Mouse (Mus musculus) left cerebral cortex, adult 8-10 months (tissue): ENCODE results near the gene Six5. TPM values are rescaled to one million over a fixed set of nuclear protein-coding genes. Genes with fewer than 3 reads are reported as not detected.

Source experiments
- DNase-seq, 2 experiments: peaks; one replicate each; pipeline ENCODE4 v3.0.0; 2022; ENCODE audit warnings: low spot score in 2 of 2
- total RNA-seq, 4 experiments: library from RNA; stranded (reverse); gene quantifications; 2 replicates each; pipeline ENCODE4 v1.2.4; 2022

Six5 gene
- total RNA-seq, 4 experiments from 2014 or later = 2.0 to 2.5 (median 2.3) TPM

DNA sequence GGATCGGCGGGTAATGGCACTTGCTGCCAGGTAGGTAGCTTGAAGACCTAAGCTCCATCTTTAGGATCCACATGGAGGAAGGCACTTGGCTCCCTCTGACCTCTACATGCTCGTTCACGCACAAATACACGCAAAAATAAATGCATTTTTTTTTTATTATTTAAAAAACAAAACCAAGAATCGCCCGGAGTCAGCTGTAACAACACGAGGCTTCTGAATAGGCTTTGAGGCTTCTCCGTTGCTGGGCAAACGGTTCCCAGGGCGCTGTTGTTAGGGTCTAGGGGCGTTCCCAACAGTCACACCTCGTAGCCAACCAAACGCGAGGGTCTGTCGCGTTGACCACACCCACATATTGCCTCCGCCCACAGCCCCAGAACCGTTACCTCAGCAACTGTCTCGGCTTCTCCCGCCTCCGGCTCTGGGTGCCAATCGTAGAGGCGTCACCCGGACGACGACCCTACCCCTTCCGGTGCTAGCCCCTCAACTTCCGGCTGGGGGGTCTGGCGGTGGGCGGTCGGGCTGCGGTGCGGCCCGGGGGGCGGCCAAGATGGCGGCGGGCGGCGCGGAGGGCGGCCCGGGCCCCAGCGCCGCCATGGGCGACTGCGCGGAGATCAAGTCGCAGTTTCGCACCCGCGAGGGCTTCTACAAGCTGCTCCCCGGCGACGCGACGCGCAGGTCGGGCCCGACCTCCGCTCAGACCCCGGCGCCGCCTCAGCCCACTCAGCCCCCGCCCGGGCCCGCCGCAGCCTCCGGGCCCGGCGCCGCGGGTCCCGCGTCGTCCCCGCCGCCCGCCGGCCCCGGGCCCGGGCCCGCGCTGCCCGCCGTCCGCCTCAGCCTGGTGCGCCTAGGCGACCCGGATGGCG is 18.4 kb upstream of the Six5 start, which contains the start of gene Dmwd:
Dmwd (plus strand) TSS at position 505 of the 863 bp plus-strand sequence.
- DNase-seq = peak; percentile 83 to 98

DNA sequence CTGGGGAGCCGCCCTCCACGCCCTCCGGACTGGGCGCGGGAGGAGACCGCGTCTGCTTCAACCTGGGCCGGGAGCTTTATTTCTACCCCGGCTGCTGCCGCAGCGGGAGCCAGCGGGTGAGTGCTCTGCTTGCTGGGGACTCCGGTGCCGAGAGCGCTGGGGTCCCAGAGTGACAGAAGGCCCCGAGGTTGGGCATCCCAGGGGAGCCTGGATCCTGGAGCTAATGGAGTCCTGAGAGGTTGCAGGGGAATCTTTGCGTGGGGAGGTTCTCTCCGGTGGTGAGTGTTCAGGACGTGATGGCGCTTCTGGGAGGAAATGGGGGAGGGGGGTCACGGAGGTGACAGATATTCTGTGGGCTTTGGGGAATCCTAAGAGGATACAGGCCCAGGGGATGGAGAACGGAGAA is 17.8 kb upstream of the Six5 start:
- DNase-seq = no peak

DNA sequence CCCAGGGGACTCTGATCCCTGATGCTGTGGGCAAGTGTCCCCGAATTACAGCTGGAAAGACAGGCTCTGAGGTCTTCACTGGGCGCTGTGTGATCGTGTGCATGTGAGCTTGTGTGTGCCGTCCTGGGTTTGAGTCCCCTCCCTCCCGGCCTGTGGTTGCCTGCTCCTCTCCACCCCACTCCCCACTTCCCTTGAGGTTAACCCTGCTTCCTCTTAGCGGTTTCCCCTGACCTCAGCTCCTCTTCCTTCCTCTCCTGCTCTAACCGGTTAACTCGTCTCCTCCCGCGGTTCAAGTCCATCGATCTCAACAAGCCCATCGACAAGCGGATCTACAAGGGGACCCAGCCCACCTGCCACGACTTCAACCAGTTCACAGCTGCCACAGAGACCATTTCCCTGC is 16.6 kb upstream of the Six5 start:
- DNase-seq = no peak

DNA sequence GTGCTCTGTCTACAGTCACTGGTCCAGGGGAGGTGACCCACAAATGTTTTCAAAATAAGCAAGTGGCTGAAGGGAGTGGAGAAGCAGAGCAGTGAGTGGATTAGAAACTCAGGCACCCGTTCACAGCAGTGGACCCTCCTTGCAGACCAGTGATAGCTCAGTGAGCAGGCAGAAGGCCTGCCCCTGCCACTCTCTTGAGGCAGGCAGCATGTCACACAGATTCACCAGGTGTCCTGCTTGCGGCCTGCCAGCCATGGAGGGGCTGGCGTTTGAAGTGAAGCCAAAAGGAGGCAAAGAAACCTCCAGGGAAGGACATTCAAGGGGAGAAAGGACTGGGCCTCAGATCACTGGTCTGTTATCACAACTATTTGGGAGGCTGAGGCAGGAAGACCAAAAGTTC is 15.7 kb upstream of the Six5 start:
- no peak for DNase-seq

DNA sequence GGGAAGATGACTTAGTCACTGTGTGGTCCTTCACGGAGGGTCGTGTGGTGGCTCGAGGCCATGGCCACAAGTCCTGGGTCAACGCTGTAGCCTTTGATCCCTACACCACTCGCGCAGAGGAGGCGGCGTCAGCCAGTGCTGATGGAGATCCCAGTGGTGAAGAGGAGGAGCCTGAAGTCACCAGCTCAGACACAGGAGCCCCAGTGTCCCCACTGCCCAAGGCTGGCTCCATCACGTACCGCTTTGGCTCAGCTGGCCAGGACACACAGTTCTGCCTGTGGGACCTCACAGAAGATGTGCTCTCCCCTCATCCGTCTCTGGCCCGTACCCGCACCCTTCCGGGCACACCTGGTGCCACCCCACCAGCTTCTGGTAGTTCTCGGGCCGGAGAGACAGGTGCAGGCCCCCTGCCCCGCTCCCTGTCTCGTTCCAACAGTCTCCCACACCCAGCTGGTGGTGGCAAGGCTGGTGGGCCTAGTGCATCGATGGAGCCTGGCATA is 13.9 kb upstream of the Six5 start:
- no peak for DNase-seq

DNA sequence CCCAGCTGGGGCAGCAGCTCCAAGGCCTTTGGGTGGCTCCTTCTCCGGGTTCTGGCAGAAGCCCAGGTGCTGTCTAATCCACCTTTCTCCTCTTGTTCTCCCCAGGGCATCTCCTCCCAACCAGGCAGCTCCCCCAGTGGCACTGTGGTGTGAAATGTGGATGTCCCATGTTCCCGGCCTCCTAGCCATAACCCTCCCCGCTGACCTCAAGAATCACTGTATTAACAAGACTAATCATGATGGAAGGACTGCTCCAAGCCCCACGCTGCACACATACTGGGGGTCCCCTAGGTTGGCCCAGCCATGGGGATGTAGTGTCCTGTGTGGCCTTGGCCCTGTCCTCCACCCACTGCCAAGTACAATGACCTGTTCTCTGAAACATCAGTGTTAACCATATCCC is 12.2 kb upstream of the Six5 start:
- DNase-seq = no peak

DNA sequence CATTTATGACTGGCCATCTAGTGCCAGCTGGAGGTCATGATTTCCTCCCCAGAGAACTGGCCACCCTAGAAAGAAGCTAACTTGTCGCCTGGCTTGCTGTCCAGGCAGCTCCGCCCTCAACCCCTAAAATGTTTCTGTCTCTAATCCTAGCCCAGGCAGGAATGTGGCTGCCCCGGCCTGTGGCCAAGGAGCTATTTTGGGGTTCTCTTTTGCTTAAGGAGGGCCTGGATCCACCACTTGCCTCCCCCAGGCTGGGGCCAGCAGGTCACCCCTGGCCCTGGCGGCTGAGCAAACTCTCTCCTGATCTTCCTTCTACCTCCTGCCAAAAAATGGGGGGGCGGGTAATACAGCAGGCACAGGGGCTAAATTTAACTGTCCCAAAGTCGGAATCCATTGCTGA is 11.3 kb upstream of the Six5 start:
- DNase-seq = no peak

DNA sequence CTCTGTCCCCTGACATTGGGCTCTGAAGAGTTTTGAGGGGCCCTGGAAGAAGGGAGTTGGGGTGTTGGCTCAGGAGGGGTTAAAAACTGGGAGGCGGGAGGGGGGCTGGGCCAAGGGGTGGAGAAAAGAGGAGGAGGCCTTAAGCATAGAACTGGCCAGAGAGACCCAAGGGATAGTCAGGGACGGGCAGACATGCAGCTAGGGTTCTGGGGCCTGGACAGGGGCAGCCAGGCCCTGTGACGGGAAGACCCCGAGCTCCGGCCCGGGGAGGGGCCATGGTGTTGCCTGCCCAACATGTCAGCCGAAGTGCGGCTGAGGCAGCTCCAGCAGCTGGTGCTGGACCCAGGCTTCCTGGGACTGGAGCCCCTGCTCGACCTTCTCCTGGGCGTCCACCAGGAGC is 10.7 kb upstream of the Six5 start, which contains the start of gene Dmpk:
Dmpk (plus strand) TSS at position 149 of the 400 bp plus-strand sequence.
- DNase-seq = no peak

DNA sequence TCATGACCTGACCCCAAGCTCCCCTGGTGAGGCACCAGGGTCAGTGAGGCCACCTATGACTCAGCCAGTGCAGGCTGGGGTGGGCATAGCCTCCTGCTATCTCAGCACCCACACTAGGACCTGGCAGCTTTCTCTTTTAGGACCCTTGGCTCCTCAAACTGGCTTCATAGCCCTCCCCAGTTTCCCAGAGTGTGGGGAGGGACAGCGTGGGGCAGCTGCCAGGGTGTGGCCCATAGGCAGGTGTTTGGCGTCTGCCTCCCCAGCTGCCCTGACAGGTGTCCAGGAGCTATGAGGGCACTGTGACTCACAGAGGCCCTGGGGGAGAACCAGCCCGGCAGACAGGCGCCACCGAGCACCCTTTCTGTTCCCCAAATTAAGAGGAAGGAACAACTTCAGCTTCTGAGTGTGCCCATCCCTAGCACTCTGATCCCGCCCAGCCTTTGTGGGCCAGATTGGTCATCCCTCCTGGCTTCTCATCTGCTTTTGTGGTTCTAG is 10.1 kb upstream of the Six5 start:
- no peak for DNase-seq

DNA sequence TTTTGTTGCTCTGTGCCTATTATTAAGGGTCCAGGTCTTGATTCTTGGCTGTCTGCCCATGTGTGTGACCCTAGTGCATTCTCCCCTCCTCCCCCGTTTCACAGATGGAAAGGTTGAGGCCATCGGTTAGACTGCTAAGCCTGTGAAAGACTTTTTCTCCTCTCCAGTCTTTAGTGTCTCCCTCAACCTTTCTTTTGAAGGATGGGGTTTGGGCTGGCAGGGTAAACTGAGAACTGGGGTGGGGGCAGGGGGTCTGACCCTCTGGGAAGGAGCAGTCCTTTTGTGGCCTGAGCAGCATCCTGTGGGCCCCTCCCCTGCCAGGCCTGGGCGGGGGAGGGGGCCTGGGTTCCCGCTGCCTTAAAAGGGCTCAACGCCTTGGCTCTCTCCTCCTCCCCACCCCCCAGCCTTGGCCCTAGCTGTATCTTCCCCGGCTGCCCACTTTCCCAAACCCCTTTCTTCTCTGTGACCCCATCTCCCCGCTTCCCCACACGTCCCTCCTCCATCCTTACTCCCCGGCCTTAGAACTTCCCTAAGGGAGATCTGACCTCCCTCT is 9.4 kb upstream of the Six5 start:
- no peak for DNase-seq

DNA sequence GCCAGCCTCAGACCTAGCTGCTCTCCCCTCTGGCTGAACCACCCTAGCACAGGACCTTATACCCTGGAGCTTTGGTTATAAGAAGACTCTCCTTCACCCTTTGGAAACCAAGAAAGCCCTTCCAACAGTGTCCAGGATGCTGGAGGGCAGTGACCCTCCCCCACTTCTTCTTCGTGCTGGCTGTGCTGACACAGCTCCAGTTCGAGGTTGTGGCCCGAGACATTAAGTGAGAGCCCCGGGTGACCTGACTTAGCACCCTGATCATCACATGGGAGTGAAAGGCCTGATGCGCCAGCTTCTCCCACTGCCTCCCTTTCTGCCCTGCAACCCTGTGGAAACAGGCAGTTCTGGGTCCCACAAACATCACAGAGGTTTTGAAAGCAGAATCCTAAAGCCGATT is 8.9 kb upstream of the Six5 start:
- no peak for DNase-seq

DNA sequence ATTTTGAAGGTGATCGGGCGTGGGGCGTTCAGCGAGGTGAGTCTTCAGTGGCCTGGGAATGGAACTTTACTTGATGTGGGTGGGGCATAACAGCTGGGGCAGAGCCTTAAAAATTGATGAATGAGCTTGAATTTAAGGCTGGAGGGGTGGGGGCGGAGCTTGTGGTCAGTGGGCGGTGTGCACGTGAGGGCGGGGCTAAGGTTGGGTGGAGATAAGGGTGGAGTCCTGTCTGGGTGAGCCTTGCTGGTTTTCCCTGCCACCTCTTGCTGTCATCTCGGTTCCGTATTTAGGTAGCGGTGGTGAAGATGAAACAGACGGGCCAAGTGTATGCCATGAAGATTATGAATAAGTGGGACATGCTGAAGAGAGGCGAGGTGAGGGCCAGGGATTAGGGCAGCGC is 8.4 kb upstream of the Six5 start:
- DNase-seq = no peak

DNA sequence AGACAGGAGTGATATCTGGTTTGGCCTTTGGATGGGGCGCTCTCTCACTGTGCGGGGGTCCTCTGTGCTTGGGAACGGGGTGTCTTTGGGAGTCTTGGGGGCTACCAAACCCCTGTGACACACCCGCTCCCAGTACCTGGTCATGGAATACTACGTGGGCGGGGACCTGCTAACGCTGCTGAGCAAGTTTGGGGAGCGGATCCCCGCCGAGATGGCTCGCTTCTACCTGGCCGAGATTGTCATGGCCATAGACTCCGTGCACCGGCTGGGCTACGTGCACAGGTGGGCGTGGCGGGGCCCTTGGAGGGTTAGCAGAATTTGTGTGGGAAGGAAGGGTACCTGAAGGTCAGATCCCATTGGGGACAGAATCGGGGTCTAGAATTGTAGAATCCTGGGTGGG is 7.6 kb upstream of the Six5 start:
- DNase-seq = no peak

DNA sequence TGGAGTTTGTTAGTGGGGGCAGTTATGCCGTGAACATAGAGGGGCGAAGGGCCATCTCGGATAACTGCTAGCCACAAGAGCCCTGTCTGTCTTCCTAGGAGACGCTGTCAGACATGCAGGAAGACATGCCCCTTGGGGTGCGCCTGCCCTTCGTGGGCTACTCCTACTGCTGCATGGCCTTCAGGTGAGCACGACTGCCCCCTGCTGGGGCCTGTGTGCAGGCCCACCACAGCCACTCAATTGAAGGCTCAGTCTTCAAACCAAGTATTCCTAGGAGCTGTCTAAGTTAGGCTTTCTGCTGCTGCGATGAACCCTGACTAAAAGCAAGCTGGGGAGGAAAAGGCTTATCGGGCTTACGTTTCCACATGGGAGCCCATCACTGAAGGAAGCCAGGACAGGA is 5.6 kb upstream of the Six5 start:
- no peak for DNase-seq

DNA sequence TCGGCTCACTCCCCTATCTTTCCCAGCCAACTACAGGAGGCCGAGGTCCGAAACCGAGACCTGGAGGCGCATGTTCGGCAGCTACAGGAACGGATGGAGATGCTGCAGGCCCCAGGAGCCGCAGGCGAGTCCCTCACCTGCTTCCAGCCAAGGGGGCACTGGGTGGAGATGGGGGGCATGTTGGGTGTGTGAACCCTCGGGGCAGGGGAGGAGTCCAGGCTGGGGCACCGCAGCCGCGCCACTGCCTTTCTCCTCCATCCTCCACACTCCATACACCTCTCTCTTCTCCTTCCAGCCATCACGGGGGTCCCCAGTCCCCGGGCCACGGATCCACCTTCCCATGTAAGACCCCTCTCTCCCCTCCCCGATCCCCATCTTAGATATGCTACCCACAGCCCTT is 2.5 kb upstream of the Six5 start:
- no peak for DNase-seq

DNA sequence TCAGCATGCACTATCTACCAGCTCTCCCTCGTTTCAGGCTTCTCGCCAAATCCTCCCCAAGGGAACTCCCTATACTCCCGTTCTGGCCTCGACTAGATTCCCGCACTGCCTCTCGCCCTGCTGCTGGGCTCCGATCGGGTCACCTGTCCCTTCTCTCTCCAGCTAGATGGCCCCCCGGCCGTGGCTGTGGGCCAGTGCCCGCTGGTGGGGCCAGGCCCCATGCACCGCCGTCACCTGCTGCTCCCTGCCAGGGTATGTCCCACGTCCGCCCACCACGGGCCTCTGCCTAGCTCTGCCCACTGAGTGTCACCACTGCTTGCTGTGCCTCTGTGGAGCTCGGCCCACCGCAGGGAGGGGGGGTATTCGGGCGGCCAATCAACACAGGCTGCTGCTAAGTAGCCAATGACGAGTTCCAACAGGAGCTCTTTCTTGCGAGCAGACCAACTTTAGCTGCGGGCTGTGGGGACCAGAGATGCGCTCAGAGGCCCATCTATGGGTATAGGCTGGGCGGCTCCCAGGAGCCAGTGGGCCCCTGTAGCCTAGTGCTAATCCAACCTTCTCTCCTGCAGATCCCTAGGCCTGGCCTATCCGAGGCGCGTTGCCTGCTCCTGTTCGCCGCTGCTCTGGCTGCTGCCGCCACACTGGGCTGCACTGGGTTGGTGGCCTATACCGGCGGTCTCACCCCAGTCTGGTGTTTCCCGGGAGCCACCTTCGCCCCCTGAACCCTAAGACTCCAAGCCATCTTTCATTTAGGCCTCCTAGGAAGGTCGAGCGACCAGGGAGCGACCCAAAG is 1.8 kb upstream of the Six5 start:
- DNase-seq = no peak

DNA sequence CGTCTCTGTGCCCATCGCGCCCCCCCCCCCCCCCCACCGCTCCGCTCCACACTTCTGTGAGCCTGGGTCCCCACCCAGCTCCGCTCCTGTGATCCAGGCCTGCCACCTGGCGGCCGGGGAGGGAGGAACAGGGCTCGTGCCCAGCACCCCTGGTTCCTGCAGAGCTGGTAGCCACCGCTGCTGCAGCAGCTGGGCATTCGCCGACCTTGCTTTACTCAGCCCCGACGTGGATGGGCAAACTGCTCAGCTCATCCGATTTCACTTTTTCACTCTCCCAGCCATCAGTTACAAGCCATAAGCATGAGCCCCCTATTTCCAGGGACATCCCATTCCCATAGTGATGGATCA is 1.2 kb upstream of the Six5 start:
- DNase-seq = no peak

DNA sequence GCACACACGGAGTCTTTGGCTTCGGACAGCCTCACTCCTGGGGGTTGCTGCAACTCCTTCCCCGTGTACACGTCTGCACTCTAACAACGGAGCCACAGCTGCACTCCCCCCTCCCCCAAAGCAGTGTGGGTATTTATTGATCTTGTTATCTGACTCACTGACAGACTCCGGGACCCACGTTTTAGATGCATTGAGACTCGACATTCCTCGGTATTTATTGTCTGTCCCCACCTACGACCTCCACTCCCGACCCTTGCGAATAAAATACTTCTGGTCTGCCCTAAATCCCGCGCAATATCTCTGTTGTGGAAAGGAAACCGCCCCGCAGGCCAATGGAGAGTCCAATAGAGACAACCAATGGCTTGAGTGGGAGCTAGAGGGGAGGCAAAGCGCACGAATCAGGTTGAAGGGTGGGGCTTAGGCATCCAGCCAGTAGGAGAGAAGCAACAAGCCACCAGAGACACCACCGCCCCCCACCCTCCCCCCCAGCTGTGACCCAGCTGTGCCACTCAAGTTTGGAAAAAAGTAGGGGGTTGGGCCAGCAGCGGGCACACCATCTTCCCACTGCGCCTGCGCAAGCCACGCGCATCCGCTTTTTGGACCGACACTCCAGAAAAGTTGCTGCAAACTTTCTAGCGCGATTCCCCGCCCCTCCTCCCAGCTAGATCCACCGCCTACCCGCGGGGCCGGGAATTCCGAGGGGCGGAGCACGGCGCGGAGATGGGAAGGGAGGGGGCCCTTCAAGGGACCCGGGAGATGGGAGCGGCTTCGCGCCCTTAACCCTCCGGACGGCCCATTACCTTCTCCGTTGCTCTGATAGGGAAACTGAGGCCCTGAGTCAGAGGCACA is 633 bp upstream of the Six5 start:
- DNase-seq = peak in 1 of 2 experiments; percentile 76

DNA sequence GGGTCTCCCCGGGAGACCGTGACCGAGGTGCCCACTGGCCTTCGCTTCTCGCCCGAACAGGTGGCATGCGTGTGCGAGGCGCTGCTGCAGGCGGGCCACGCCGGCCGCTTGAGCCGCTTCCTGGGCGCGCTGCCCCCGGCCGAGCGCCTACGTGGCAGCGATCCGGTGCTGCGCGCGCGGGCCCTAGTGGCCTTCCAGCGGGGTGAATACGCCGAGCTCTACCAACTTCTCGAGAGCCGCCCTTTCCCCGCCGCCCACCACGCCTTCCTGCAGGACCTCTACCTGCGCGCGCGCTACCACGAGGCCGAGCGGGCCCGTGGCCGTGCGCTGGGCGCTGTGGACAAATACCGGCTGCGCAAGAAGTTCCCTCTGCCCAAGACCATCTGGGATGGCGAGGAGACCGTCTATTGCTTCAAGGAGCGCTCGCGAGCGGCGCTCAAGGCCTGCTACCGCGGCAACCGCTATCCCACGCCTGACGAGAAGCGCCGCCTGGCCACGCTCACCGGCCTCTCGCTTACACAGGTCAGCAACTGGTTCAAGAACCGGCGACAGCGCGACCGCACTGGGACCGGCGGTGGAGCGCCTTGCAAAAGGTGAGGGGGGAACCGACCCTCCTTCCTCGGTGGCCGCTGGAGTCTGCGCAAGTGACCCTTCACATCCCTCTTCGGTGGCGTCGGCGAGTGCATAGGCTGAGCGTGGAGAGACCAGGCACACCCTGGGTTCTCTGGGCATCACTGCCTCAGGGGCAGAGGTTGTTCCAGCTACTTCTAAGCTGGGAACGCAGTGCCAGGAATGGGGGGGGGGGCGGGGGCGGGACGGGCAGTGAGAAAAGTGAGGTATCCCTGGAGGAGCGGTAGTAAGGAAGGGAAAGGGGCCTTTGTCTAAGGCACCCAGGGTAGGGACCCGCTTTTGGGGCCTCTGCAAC is 694 bp downstream of the Six5 start:
- DNase-seq = no peak

DNA sequence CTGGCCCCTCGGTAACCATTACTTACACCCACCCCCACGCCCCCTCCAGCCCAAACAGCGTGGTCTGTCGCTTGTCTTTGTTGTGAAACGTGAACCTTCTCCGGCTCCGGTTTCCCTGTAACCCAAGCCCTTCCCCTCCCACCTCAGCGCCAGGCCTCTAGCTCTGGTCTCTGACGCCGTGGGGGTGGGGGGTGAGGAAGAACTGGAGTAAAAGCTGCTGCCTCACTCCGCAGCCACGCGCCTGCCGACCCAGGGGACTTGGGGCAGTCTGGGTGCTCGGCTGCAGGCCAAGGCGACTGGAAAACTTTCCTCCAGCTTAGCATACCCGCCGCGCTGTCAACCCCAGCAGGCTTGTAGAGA is 1.3 kb downstream of the Six5 start:
- DNase-seq = no peak
